Mouse (Mus musculus) neural tube, embryonic 13.5 days (tissue): Measurements from ENCODE around the gene Noc4l. TPM values are rescaled to one million over a fixed set of nuclear protein-coding genes. Genes with fewer than 3 reads are reported as not detected.

ENCODE experiments used
- ATAC-seq: fragments of 200-750 bp; cut with Nextera tagmentation; 2 replicates; pipeline ENCODE4 v1.8.0; 2017; ENCODE audit warnings: low read depth, mild to moderate bottlenecking, moderate TSS enrichment, moderate library complexity
- H3K27ac ChIP-seq: fragments of 300-500 bp; sonication (generic); replicated peaks from 2 replicates; pipeline ENCODE4 v1.5.1; 2015; ENCODE audit warnings: moderate library complexity, mild to moderate bottlenecking, inconsistent platforms
- H3K27me3 ChIP-seq: fragments of 300-500 bp; sonication (generic); 2 replicates; pipeline ENCODE4 v1.6.1; 2015; ENCODE audit warnings: mild to moderate bottlenecking, inconsistent platforms
- H3K36me3 ChIP-seq: fragments of 300-500 bp; sonication (generic); 2 replicates; pipeline ENCODE4 v1.6.1; 2015; ENCODE audit warnings: mild to moderate bottlenecking, inconsistent platforms
- H3K4me1 ChIP-seq: fragments of 300-500 bp; sonication (generic); replicated peaks from 2 replicates; pipeline ENCODE4 v1.6.1; 2015; ENCODE audit warnings: inconsistent platforms
- H3K4me2 ChIP-seq: fragments of 300-500 bp; sonication (generic); 2 replicates; pipeline ENCODE4 v1.6.1; 2015; ENCODE audit warnings: inconsistent platforms, mild to moderate bottlenecking, moderate library complexity
- H3K4me3 ChIP-seq: fragments of 300-500 bp; sonication (generic); 2 replicates; pipeline ENCODE4 v1.5.1; 2015; ENCODE audit warnings: mild to moderate bottlenecking, inconsistent platforms
- H3K9ac ChIP-seq: fragments of 300-500 bp; sonication (generic); 2 replicates; pipeline ENCODE4 v1.6.1; 2015; ENCODE audit warnings: moderate library complexity, mild to moderate bottlenecking, inconsistent platforms
- H3K9me3 ChIP-seq: fragments of 300-500 bp; sonication (generic); 2 replicates; pipeline ENCODE4 v1.6.1; 2016; ENCODE audit warnings: inconsistent platforms
- WGBS: fragments of 180-500 bp; shearing (Covaris S2); methylation state at CpG from one replicate; pipeline ENCODE4 v1.1.7; 2015; 5-methylcytosine and 5-hydroxymethylcytosine counted together
- polyA plus RNA-seq: library from polyadenylated mRNA; unstranded; fragments of >200 nt; fragmentation: Nextera tagmentation; extraction: Ambion mirVana; gene quantifications from 2 replicates; pipeline ENCODE4 v1.2.1, GENCODE M21; 2015

The Noc4l gene
- 38.4 and 47.3 TPM in 2 replicates for polyA plus RNA-seq

GRCm38 (mm10) chr5:110652719-110653648 lies at the start of gene Noc4l, which contains the start of gene Ddx51:
Gene Noc4l, minus strand, starts transcription at chr5:110653417.
Gene Ddx51, plus strand, starts transcription at chr5:110653451.
- Histone ChIP-seq H3K27me3 (no peaks in the 10 kb centered on the region), H3K27ac (0 out of 2 replicates have a peak within 1 kb of the TSS, but pooled peaks have one; percentile 30), H3K36me3 (peaks cover 72% of the 10 kb centered on the region), H3K4me3 (peak within 1 kb of the TSS; percentile 96), H3K4me2 (peak within 1 kb of the TSS; percentile 90), H3K4me1 (peaks cover 23% of the 10 kb centered on the region), H3K9ac (peak within 1 kb of the TSS; percentile 84), H3K9me3 (no peaks in the 10 kb centered on the region)
- peak; percentile 80 for ATAC-seq
- WGBS: under 1% methylated on average over 87 of the region's 91 CpGs

- peaks cover 95% of the 10 kb centered on the region for H3K36me3 ChIP-seq
- no peaks in the 10 kb centered on the region for H3K4me1 ChIP-seq
- H3K4me3 ChIP-seq: no peak overlapping the region
- no peak overlapping the region for H3K4me2 ChIP-seq
- no peak overlapping the region for H3K9ac ChIP-seq
- H3K9me3 ChIP-seq: no peaks in the 10 kb centered on the region
- no peaks in the 10 kb centered on the region for H3K27me3 ChIP-seq
- H3K27ac ChIP-seq: no peak overlapping the region
- no peak for ATAC-seq
- 85% methylated on average over 4 of the region's 4 CpGs for WGBS
Observed at GRCm38 (mm10) chr5:110698617-110699016, 45.4 kb upstream of the Noc4l start.

- Histone ChIP-seq H3K27ac (no peak overlapping the region), H3K4me3 (no peak overlapping the region), H3K4me2 (no peak overlapping the region), H3K9me3 (no peaks in the 10 kb centered on the region), H3K4me1 (no peaks in the 10 kb centered on the region), H3K27me3 (no peaks in the 10 kb centered on the region), H3K36me3 (peaks cover 95% of the 10 kb centered on the region), H3K9ac (no peak overlapping the region)
- no peak for ATAC-seq
- 96% methylated on average over 6 of the region's 8 CpGs for WGBS
Observed at GRCm38 (mm10) chr5:110682041-110682440, 28.8 kb upstream of the Noc4l start.

GRCm38 (mm10) chr5:110665486-110666121 lies 12.4 kb upstream of the Noc4l start:
- Histone ChIP-seq H3K9me3 (no peaks in the 10 kb centered on the region), H3K36me3 (peaks cover 94% of the 10 kb centered on the region), H3K4me2 (no peak overlapping the region), H3K4me1 (no peaks in the 10 kb centered on the region), H3K27me3 (no peaks in the 10 kb centered on the region), H3K4me3 (no peak overlapping the region), H3K27ac (no peak overlapping the region), H3K9ac (no peak overlapping the region)
- ATAC-seq: no peak
- WGBS: 58% methylated on average over 6 of the region's 6 CpGs

GRCm38 (mm10) chr5:110664750-110665269 lies 11.6 kb upstream of the Noc4l start:
- no peak overlapping the region for H3K4me3 ChIP-seq
- no peaks in the 10 kb centered on the region for H3K4me1 ChIP-seq
- peaks cover 94% of the 10 kb centered on the region for H3K36me3 ChIP-seq
- WGBS: 95% methylated on average over 2 of the region's 2 CpGs
- no peaks in the 10 kb centered on the region for H3K27me3 ChIP-seq
- no peak overlapping the region for H3K27ac ChIP-seq
- H3K4me2 ChIP-seq: no peak overlapping the region
- no peaks in the 10 kb centered on the region for H3K9me3 ChIP-seq
- H3K9ac ChIP-seq: no peak overlapping the region
- ATAC-seq: no peak

GRCm38 (mm10) chr5:110664041-110664440 lies 10.8 kb upstream of the Noc4l start:
- ATAC-seq: no peak

GRCm38 (mm10) chr5:110659682-110660081 lies 6.5 kb upstream of the Noc4l start:
- H3K4me2 ChIP-seq: no peak overlapping the region
- no peak overlapping the region for H3K4me3 ChIP-seq
- no peak overlapping the region for H3K27ac ChIP-seq
- peaks cover 1% of the 10 kb centered on the region; the same call in 1 of the 2 replicates for H3K4me1 ChIP-seq
- no peak for ATAC-seq
- no peaks in the 10 kb centered on the region for H3K9me3 ChIP-seq
- peaks cover 94% of the 10 kb centered on the region for H3K36me3 ChIP-seq
- no peaks in the 10 kb centered on the region for H3K27me3 ChIP-seq
- no peak overlapping the region for H3K9ac ChIP-seq

More at GRCm38 (mm10) chr5:110664041-110664440, 10.8 kb upstream of the Noc4l start:
- no peaks in the 10 kb centered on the region for H3K4me1 ChIP-seq
- no peak overlapping the region for H3K27ac ChIP-seq
- no peaks in the 10 kb centered on the region for H3K9me3 ChIP-seq
- H3K27me3 ChIP-seq: no peaks in the 10 kb centered on the region
- no peak overlapping the region for H3K9ac ChIP-seq
- no peak overlapping the region for H3K4me3 ChIP-seq
- WGBS: 100% methylated on average over 2 of the region's 2 CpGs
- no peak overlapping the region for H3K4me2 ChIP-seq
- peaks cover 94% of the 10 kb centered on the region for H3K36me3 ChIP-seq

GRCm38 (mm10) chr5:110653686-110654085 lies 469 bp upstream of the Noc4l start:
- Histone ChIP-seq H3K36me3 (peaks cover 72% of the 10 kb centered on the region), H3K4me1 (peaks cover 23% of the 10 kb centered on the region), H3K4me3 (peak overlapping the region; percentile 96), H3K4me2 (peak overlapping the region; percentile 90), H3K27ac (no peak overlapping the region), H3K27me3 (no peaks in the 10 kb centered on the region), H3K9ac (peak overlapping the region; percentile 84), H3K9me3 (no peaks in the 10 kb centered on the region)
- 2% methylated on average over 35 of the region's 37 CpGs for WGBS
- ATAC-seq: peak; percentile 41; the same call in 1 of the 2 replicates

- Histone ChIP-seq H3K36me3 (peaks cover 58% of the 10 kb centered on the region), H3K4me2 (no peak overlapping the region), H3K27me3 (no peaks in the 10 kb centered on the region), H3K27ac (no peak overlapping the region), H3K9me3 (no peaks in the 10 kb centered on the region), H3K4me3 (no peak overlapping the region), H3K4me1 (no peaks in the 10 kb centered on the region), H3K9ac (no peak overlapping the region)
- ATAC-seq: no peak
Observed at GRCm38 (mm10) chr5:110646377-110646776, 6.8 kb downstream of the Noc4l start.

- no peaks in the 10 kb centered on the region for H3K36me3 ChIP-seq
- peak overlapping the region; percentile 35; the same call in 1 of the 2 replicates for H3K4me2 ChIP-seq
- H3K9me3 ChIP-seq: no peaks in the 10 kb centered on the region
- 26% methylated on average over 12 of the region's 12 CpGs for WGBS
- H3K4me1 ChIP-seq: 0 out of 2 replicates have a peak, but pooled peaks cover 3% of the 10 kb centered on the region
- H3K27ac ChIP-seq: no peak overlapping the region
- no peak overlapping the region for H3K4me3 ChIP-seq
- ATAC-seq: no peak
- H3K27me3 ChIP-seq: peaks cover 8% of the 10 kb centered on the region
- H3K9ac ChIP-seq: peak overlapping the region; percentile 23; the same call in 1 of the 2 replicates
Observed at GRCm38 (mm10) chr5:110639459-110639858, 13.8 kb downstream of the Noc4l start.

GRCm38 (mm10) chr5:110638306-110639074 lies 14.7 kb downstream of the Noc4l start:
- 0 out of 2 replicates have a peak, but pooled peaks cover 3% of the 10 kb centered on the region for H3K4me1 ChIP-seq
- H3K4me2 ChIP-seq: no peak overlapping the region
- H3K9ac ChIP-seq: no peak overlapping the region
- no peak overlapping the region for H3K27ac ChIP-seq
- no peaks in the 10 kb centered on the region for H3K36me3 ChIP-seq
- H3K4me3 ChIP-seq: no peak overlapping the region
- 80% methylated on average over 7 of the region's 7 CpGs for WGBS
- no peaks in the 10 kb centered on the region for H3K9me3 ChIP-seq
- no peak for ATAC-seq
- H3K27me3 ChIP-seq: peaks cover 8% of the 10 kb centered on the region
